Mouse (Mus musculus): ENCODE results near the gene Sag. TPM values are rescaled to one million over a fixed set of nuclear protein-coding genes. Genes with fewer than 3 reads are reported as not detected.

The Sag gene
- total and polyA plus RNA-seq, 2 experiments from 2014 or later: 1.3 to 1.4 TPM

DNA sequence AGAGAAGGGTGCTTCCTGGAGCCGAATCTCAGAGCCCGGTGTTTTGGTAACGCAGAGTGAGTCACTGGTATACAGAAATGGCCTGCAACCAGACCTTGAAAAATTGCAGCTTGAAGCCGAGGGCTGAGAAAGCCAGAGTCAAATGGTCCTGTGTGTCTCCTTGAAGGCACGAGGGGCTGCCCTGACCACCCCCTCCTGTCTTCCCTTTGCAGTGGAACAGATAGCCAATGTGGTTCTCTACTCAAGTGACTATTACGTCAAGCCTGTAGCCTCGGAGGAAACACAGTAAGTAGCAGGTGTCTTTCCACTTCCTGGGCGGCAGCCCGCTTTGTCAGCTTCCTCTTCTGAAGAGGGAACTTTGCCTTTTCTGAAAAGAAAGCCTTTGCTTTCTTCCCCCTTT lies 24.7 kb downstream of the Sag start:
- DNase-seq (ENCODE audit: low spot score) (no peak), ATAC-seq (no peak)
- H3K27me3 ChIP-seq (ENCODE audit: insufficient read depth, low read length): no peaks in the 10 kb centered on the region
- no peak overlapping the region for H3K4me2 ChIP-seq (ENCODE audit: low read depth, low read length)
- H3K9ac ChIP-seq (replicated peaks; ENCODE audit: low read length): no peak overlapping the region
- 78% methylated on average over 9 of the region's 9 CpGs for WGBS
- H3K9me3 ChIP-seq (ENCODE audit: low read length): no peaks in the 10 kb centered on the region
- no peaks in the 10 kb centered on the region for H3K36me3 ChIP-seq (ENCODE audit: insufficient read depth, low read length)
- H3K4me1 ChIP-seq (ENCODE audit: insufficient read depth, low read length): no peaks in the 10 kb centered on the region
- H3K4me3 ChIP-seq (ENCODE audit: low read length): no peak overlapping the region
- H3K27ac ChIP-seq: no peak overlapping the region
- no peak for TF ChIP-seq CTCF (IDR thresholded peaks at IDR 0.05; ENCODE audit: low read depth)

GRCm38 (mm10) chr1:87828926-87829580 lies 25.6 kb downstream of the Sag start:
- WGBS: 42% methylated on average over 7 of the region's 7 CpGs
- no peak for TF ChIP-seq CTCF (IDR thresholded peaks at IDR 0.05; ENCODE audit: low read depth)

DNA sequence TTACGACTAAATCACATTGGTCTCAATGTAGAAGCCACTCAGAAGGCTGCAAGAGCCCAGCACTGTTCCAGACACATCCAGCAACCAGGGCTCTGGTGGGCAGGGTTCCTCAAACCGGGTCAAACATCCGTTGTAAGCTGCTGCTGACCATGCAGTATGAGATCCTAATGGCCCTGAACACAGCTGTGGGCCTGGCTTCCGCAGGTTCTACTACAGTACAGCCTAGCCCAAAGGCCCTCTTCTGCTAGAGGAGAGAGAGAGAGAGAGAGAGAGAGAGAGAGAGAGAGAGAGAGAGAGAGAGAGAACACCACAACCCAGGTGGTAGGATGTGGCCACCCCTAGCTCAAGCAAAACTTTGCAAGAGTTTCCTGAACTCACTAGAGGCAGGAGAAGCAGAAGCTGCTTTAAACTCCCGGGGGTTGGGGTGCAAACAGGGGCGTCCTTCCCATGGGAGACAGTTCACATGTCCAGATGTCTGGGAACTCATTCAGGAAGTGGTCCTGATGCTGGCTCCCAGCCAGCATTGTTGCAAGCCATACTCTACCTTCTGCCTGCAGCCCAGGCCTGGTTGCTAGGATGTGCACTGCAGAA lies 26.2 kb downstream of the Sag start:
- WGBS: 54% methylated on average over 6 of the region's 6 CpGs

More at GRCm38 (mm10) chr1:87828926-87829580, 25.6 kb downstream of the Sag start:
- H3K4me3 ChIP-seq (ENCODE audit: low read length): no peak overlapping the region
- no peak for DNase-seq (ENCODE audit: low spot score)
- no peaks in the 10 kb centered on the region for H3K27me3 ChIP-seq (ENCODE audit: insufficient read depth, low read length)
- no peak overlapping the region for H3K27ac ChIP-seq
- H3K36me3 ChIP-seq (ENCODE audit: insufficient read depth, low read length): no peaks in the 10 kb centered on the region
- no peak overlapping the region for H3K4me2 ChIP-seq (ENCODE audit: low read depth, low read length)
- H3K9ac ChIP-seq (replicated peaks; ENCODE audit: low read length): no peak overlapping the region
- no peaks in the 10 kb centered on the region for H3K4me1 ChIP-seq (ENCODE audit: insufficient read depth, low read length)
- no peaks in the 10 kb centered on the region for H3K9me3 ChIP-seq (ENCODE audit: low read length)
- ATAC-seq: 0 out of 2 replicates have a peak, but pooled peaks have one; percentile 2

DNA sequence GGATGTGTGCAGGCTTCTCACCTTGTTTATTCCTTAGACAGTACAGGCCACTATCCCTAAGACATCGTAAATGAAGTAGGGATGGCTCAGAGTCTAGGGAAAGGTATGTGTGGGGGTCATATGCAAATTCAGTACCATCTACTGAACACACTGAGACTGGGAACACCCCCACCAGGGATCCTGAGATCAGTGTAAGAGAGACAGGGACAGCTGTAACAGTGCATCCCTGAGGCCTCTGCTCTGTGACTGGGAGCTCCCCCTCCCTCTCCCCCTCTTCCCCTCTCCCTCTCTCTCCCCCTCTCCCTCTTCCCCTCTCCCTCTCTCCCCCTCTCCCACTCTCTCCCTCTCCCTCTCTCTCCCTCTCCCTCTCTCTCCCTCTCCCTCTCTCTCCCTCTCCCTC lies 33.0 kb downstream of the Sag start:
- WGBS: 74% methylated on average over 1 of the region's 1 CpGs
- Histone ChIP-seq H3K27ac (no peak overlapping the region), H3K27me3 (ENCODE audit: insufficient read depth, low read length) (no peaks in the 10 kb centered on the region), H3K9ac (replicated peaks; ENCODE audit: low read length) (no peak overlapping the region), H3K4me3 (ENCODE audit: low read length) (no peak overlapping the region), H3K4me2 (ENCODE audit: low read depth, low read length) (no peak overlapping the region), H3K4me1 (ENCODE audit: insufficient read depth, low read length) (no peaks in the 10 kb centered on the region), H3K36me3 (ENCODE audit: insufficient read depth, low read length) (no peaks in the 10 kb centered on the region), H3K9me3 (ENCODE audit: low read length) (no peaks in the 10 kb centered on the region)
- ATAC-seq (no peak), DNase-seq (ENCODE audit: low spot score) (no peak)
- TF ChIP-seq CTCF (IDR thresholded peaks at IDR 0.05; ENCODE audit: low read depth): no peak

More for the DNA sequence above, 26.2 kb downstream of the Sag start:
- ATAC-seq: 0 out of 2 replicates have a peak, but pooled peaks have one; percentile 38
- Histone ChIP-seq H3K9me3 (ENCODE audit: low read length) (no peaks in the 10 kb centered on the region), H3K9ac (replicated peaks; ENCODE audit: low read length) (no peak overlapping the region), H3K4me2 (ENCODE audit: low read depth, low read length) (no peak overlapping the region), H3K27me3 (ENCODE audit: insufficient read depth, low read length) (no peaks in the 10 kb centered on the region), H3K4me3 (ENCODE audit: low read length) (no peak overlapping the region), H3K36me3 (ENCODE audit: insufficient read depth, low read length) (no peaks in the 10 kb centered on the region), H3K27ac (no peak overlapping the region), H3K4me1 (ENCODE audit: insufficient read depth, low read length) (no peaks in the 10 kb centered on the region)
- TF ChIP-seq CTCF (IDR thresholded peaks at IDR 0.05; ENCODE audit: low read depth): no peak
- DNase-seq (ENCODE audit: low spot score): no peak

DNA sequence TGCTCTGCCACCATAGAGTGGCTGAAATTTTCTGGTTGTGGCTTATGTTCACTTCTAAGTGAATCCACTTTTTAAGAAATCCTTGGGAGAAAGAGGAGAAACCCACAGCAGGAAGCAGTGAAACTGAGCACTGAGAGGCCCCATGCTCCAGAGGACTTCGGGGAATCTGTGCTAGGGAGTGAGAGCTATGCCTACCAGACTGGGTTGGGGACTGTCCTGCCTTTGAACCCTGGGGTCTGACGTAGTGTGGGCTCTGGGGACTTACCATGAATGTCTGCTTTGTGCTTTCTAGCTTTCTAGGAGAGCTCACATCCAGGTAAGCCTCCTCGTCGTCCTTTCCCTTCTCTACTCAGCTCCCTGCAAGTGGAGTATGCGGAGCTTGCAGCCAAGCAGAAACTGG lies 33.5 kb downstream of the Sag start:
- H3K4me3 ChIP-seq (ENCODE audit: low read length): no peak overlapping the region
- H3K4me2 ChIP-seq (ENCODE audit: low read depth, low read length): no peak overlapping the region
- no peaks in the 10 kb centered on the region for H3K9me3 ChIP-seq (ENCODE audit: low read length)
- H3K27ac ChIP-seq: no peak overlapping the region
- no peak for DNase-seq (ENCODE audit: low spot score)
- no peaks in the 10 kb centered on the region for H3K4me1 ChIP-seq (ENCODE audit: insufficient read depth, low read length)
- 46% methylated on average over 5 of the region's 5 CpGs for WGBS
- no peaks in the 10 kb centered on the region for H3K27me3 ChIP-seq (ENCODE audit: insufficient read depth, low read length)
- TF ChIP-seq CTCF (IDR thresholded peaks at IDR 0.05; ENCODE audit: low read depth): no peak
- no peak overlapping the region for H3K9ac ChIP-seq (replicated peaks; ENCODE audit: low read length)
- no peaks in the 10 kb centered on the region for H3K36me3 ChIP-seq (ENCODE audit: insufficient read depth, low read length)
- ATAC-seq: no peak

- 86% methylated on average over 11 of the region's 11 CpGs for WGBS
Observed at GRCm38 (mm10) chr1:87840411-87841208, 37.1 kb downstream of the Sag start.

More at GRCm38 (mm10) chr1:87840411-87841208, 37.1 kb downstream of the Sag start:
- H3K27me3 ChIP-seq (ENCODE audit: insufficient read depth, low read length): no peaks in the 10 kb centered on the region
- H3K9ac ChIP-seq (replicated peaks; ENCODE audit: low read length): no peak overlapping the region
- H3K4me1 ChIP-seq (ENCODE audit: insufficient read depth, low read length): no peaks in the 10 kb centered on the region
- H3K9me3 ChIP-seq (ENCODE audit: low read length): no peaks in the 10 kb centered on the region
- TF ChIP-seq CTCF (IDR thresholded peaks at IDR 0.05; ENCODE audit: low read depth): no peak
- no peak for ATAC-seq
- no peak overlapping the region for H3K27ac ChIP-seq
- no peak overlapping the region for H3K4me2 ChIP-seq (ENCODE audit: low read depth, low read length)
- H3K4me3 ChIP-seq (ENCODE audit: low read length): no peak overlapping the region
- no peaks in the 10 kb centered on the region for H3K36me3 ChIP-seq (ENCODE audit: insufficient read depth, low read length)
- DNase-seq (ENCODE audit: low spot score): no peak
